Comparison of ENCODE assay signal across 8 mouse cellular contexts in the genomic region with DNA sequence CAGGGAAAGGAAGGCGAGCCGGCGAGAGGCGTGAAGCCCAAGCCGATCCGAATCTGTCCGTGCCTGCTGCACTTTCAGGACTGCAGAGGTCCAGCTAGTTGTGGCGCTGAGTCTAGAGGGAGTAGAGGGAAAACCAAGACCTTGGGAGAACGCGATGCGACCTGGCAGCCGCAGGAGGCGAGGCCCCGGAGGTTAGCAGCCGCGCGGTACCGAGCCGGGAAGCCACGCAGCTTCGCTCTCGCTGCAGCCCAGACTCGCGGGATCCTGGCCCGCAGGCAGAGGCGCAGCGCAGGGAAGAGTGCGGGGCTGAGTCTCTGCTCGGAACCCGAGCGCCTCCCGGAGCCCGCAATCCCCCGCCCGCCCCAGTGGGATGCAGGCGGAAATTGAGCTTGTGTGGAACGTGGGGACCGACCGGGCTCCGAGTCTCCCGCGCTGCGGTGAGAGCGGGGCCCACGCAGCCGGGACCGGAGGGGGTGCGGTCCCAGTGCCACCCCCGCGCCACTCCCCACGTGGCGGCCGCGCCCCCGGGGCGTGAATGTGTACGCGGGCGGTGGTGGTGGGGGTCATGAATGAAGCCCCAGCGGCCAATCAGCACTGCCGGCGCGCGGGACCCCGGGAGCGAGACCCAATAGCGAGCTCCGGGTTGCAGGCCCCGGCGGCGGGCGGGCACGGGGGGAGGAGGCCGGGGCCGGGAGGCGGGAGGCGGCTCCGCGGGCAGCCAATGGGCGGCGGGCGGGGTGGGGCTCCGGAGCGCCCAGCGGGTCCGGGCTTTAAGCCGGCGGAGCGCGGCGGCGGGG. TPM values are rescaled to one million over a fixed set of nuclear protein-coding genes. Genes with fewer than 3 reads are reported as not detected.
DNase-seq lines count a peak whose midpoint lies in the region; ATAC-seq and TF ChIP-seq lines count a peak whose summit lies in the region.

No protein-coding gene starts in this region.

- H3K9ac ChIP-seq in forebrain, postnatal 0 days: peak overlapping the region; percentile 59
- H3K9ac ChIP-seq in liver, embryonic 16.5 days (ENCODE audit: low read depth, low read length): no peak overlapping the region
- peak overlapping the region; percentile 48 for H3K9ac ChIP-seq in neural tube, embryonic 14.5 days (replicated peaks; ENCODE audit: low read depth, low read length)

- H3K36me3 ChIP-seq in E14TG2a.4 (ENCODE audit: insufficient read depth, low read length): peaks cover 8% of the 10 kb centered on the region
- no peaks in the 10 kb centered on the region for H3K36me3 ChIP-seq in forebrain, postnatal 0 days (ENCODE audit: insufficient read depth)
- H3K36me3 ChIP-seq in liver, embryonic 16.5 days (ENCODE audit: control insufficient read depth, insufficient read depth): no peaks in the 10 kb centered on the region
- H3K36me3 ChIP-seq in neural tube, embryonic 14.5 days (ENCODE audit: control insufficient read depth, insufficient read depth, low read length): no peaks in the 10 kb centered on the region

- DNase-seq in cerebellum, adult 11-12 months: peak; percentile 54
- peak; percentile 94 for DNase-seq in forebrain, postnatal 0 days
- DNase-seq in heart, postnatal 25 days (ENCODE audit: low spot score): peak; percentile 70
- peak; percentile 86 to 94 for DNase-seq in layer of hippocampus, adult 18-20 months (ENCODE audit: low spot score in 2 of 2)
- DNase-seq in testis, postnatal 14 days (ENCODE audit: low spot score): peak; percentile 84

- H3K4me1 ChIP-seq in E14TG2a.4 (replicated peaks; ENCODE audit: low read depth, low read length): peaks cover 37% of the 10 kb centered on the region
- peaks cover 3% of the 10 kb centered on the region; the same call in 1 of the 2 replicates for H3K4me1 ChIP-seq in forebrain, postnatal 0 days (ENCODE audit: insufficient read depth)
- H3K4me1 ChIP-seq in liver, embryonic 16.5 days (ENCODE audit: control insufficient read depth, low read depth, low read length): peaks cover 13% of the 10 kb centered on the region
- peaks cover 16% of the 10 kb centered on the region for H3K4me1 ChIP-seq in neural tube, embryonic 14.5 days (ENCODE audit: control insufficient read depth, insufficient read depth, low read length)

- peak overlapping the region; percentile 85 for H3K4me3 ChIP-seq in E14TG2a.4 (replicated peaks; ENCODE audit: low read length)
- peak overlapping the region; percentile 48 for H3K4me3 ChIP-seq in forebrain, postnatal 0 days (ENCODE audit: low read depth, low read length)
- peak overlapping the region; percentile 53 for H3K4me3 ChIP-seq in liver, embryonic 16.5 days (ENCODE audit: low read depth, low read length)
- peak overlapping the region; percentile 46 for H3K4me3 ChIP-seq in neural tube, embryonic 14.5 days (ENCODE audit: low read depth, low read length)

- H3K27me3 ChIP-seq in E14TG2a.4 (ENCODE audit: insufficient read depth, low read length): peaks cover 84% of the 10 kb centered on the region
- H3K27me3 ChIP-seq in forebrain, postnatal 0 days (ENCODE audit: insufficient read depth, low read length): peaks cover 23% of the 10 kb centered on the region
- H3K27me3 ChIP-seq in liver, embryonic 16.5 days (ENCODE audit: control insufficient read depth, insufficient read depth, low read depth, low read length): peaks cover 95% of the 10 kb centered on the region
- H3K27me3 ChIP-seq in neural tube, embryonic 14.5 days (ENCODE audit: control insufficient read depth, insufficient read depth, low read length): peaks cover 59% of the 10 kb centered on the region

- H3K4me2 ChIP-seq in forebrain, postnatal 0 days (ENCODE audit: low read depth): peak overlapping the region; percentile 81
- H3K4me2 ChIP-seq in liver, embryonic 16.5 days (ENCODE audit: low read depth, low read length): peak overlapping the region; percentile 66
- H3K4me2 ChIP-seq in neural tube, embryonic 14.5 days (ENCODE audit: low read depth, low read length): peak overlapping the region; percentile 87

- WGBS in forebrain, postnatal 0 days: 2% methylated on average over 78 of the region's 92 CpGs
- WGBS in liver, embryonic 16.5 days (ENCODE audit: insufficient replicate concordance): under 1% methylated on average over 79 of the region's 92 CpGs
- under 1% methylated on average over 63 of the region's 92 CpGs for WGBS in neural tube, embryonic 14.5 days

- TF ChIP-seq CTCF in E14TG2a.4 (conservative IDR thresholded peaks at IDR 0.05; ENCODE audit: low read length): no peak
- peak; percentile 33 for TF ChIP-seq CTCF in forebrain, postnatal 0 days (IDR thresholded peaks at IDR 0.05; ENCODE audit: low read depth)

- intact Hi-C loops in heart, postnatal 25 days (cut with DNase I): loop anchor here (5.0 kb wide), 1 partner anchor 430 kb away; no protein-coding TSS in a partner anchor

- peak overlapping the region; percentile 78 for H3K27ac ChIP-seq in forebrain, postnatal 0 days (ENCODE audit: low read depth, low read length)
- H3K27ac ChIP-seq in liver, embryonic 16.5 days (ENCODE audit: low read length): no peak overlapping the region
- peak overlapping the region; percentile 10; the same call in 1 of the 2 replicates for H3K27ac ChIP-seq in neural tube, embryonic 14.5 days (ENCODE audit: low read depth, low read length)

- ATAC-seq in forebrain, postnatal 0 days: peak; percentile 94
- ATAC-seq in liver, embryonic 16.5 days (ENCODE audit: low read depth): peak; percentile 87
- peak; percentile 94 for ATAC-seq in neural tube, embryonic 14.5 days (ENCODE audit: low read depth)

- no peaks in the 10 kb centered on the region for H3K9me3 ChIP-seq in E14TG2a.4 (ENCODE audit: low read length)
- H3K9me3 ChIP-seq in forebrain, postnatal 0 days (ENCODE audit: low read length): no peaks in the 10 kb centered on the region
- H3K9me3 ChIP-seq in liver, embryonic 16.5 days (replicated peaks; ENCODE audit: control insufficient read depth, low read length): no peaks in the 10 kb centered on the region
- H3K9me3 ChIP-seq in neural tube, embryonic 14.5 days (ENCODE audit: control insufficient read depth, low read length): no peaks in the 10 kb centered on the region

RNA-seq across cellular contexts. Expression of gene Pou3f1, which starts 0.4 kb away (rescaled TPM):
- 19.7 and 30.5 TPM in 2 replicates for total RNA-seq in forebrain, postnatal 0 days (2014; rRNA removed)
- 20.2 and 31.1 TPM in 2 replicates for polyA plus RNA-seq in forebrain, postnatal 0 days (2015; fragmentation: Nextera tagmentation; extraction: Ambion mirVana)
- under 1 TPM; 0.08 to 0.14 TPM for total RNA-seq in heart, postnatal 25 days (2021)
- total RNA-seq in layer of hippocampus, adult 18-20 months (2021): 10 to 100 TPM; 49.2 to 54.0 TPM
- polyA plus RNA-seq in liver, embryonic 16.5 days (2015; fragmentation: Nextera tagmentation; extraction: Ambion mirVana): not detected in 2 replicates
- polyA plus RNA-seq in neural tube, embryonic 14.5 days (2014; fragmentation: Nextera tagmentation; extraction: Ambion mirVana): 6.7 and 7.8 TPM in 2 replicates

RNA-seq across cellular contexts. Expression of gene Utp11, which starts 36.3 kb away (rescaled TPM):
- total RNA-seq in forebrain, postnatal 0 days (2014; rRNA removed): 14.2 and 16.2 TPM in 2 replicates
- 30.9 and 33.0 TPM in 2 replicates for polyA plus RNA-seq in forebrain, postnatal 0 days (2015; fragmentation: Nextera tagmentation; extraction: Ambion mirVana)
- total RNA-seq in heart, postnatal 25 days (2021): 10 to 100 TPM; 10.8 to 13.2 TPM
- 10 to 100 TPM; 16.8 to 18.1 TPM for total RNA-seq in layer of hippocampus, adult 18-20 months (2021)
- 19.9 and 22.7 TPM in 2 replicates for polyA plus RNA-seq in liver, embryonic 16.5 days (2015; fragmentation: Nextera tagmentation; extraction: Ambion mirVana)
- polyA plus RNA-seq in neural tube, embryonic 14.5 days (2014; fragmentation: Nextera tagmentation; extraction: Ambion mirVana): 33.9 and 39.2 TPM in 2 replicates

RNA-seq across cellular contexts. Expression of gene Fhl3, which starts 43.4 kb away (rescaled TPM):
- total RNA-seq in forebrain, postnatal 0 days (2014; rRNA removed): 2.5 and 3.0 TPM in 2 replicates
- 1.4 and 2.0 TPM in 2 replicates for polyA plus RNA-seq in forebrain, postnatal 0 days (2015; fragmentation: Nextera tagmentation; extraction: Ambion mirVana)
- 10 to 100 TPM; 12.7 to 14.2 TPM for total RNA-seq in heart, postnatal 25 days (2021)
- 1 to 10 TPM; 1.2 to 1.4 TPM for total RNA-seq in layer of hippocampus, adult 18-20 months (2021)
- 2.5 TPM in 2 replicates for polyA plus RNA-seq in liver, embryonic 16.5 days (2015; fragmentation: Nextera tagmentation; extraction: Ambion mirVana)
- 0.60 and 1.5 TPM in 2 replicates for polyA plus RNA-seq in neural tube, embryonic 14.5 days (2014; fragmentation: Nextera tagmentation; extraction: Ambion mirVana)

RNA-seq across cellular contexts. Expression of gene 3100002H09Rik, which starts 46.4 kb away (rescaled TPM):
- 0.23 TPM in 1 of 2 replicates, not detected in the other for total RNA-seq in forebrain, postnatal 0 days (2014; rRNA removed)
- polyA plus RNA-seq in forebrain, postnatal 0 days (2015; fragmentation: Nextera tagmentation; extraction: Ambion mirVana): 0.18 TPM in 1 of 2 replicates, not detected in the other
- total RNA-seq in heart, postnatal 25 days (2021): not detected
- 1 to 10 TPM in 1 of 2 experiments, under 1 TPM in 1; 0.66 to 1.3 TPM for total RNA-seq in layer of hippocampus, adult 18-20 months (2021)
- polyA plus RNA-seq in liver, embryonic 16.5 days (2015; fragmentation: Nextera tagmentation; extraction: Ambion mirVana): not detected in 2 replicates
- polyA plus RNA-seq in neural tube, embryonic 14.5 days (2014; fragmentation: Nextera tagmentation; extraction: Ambion mirVana): 0.32 TPM in 1 of 2 replicates, not detected in the other

RNA-seq across cellular contexts. Expression of gene Sf3a3, which starts 57.5 kb away (rescaled TPM):
- 46.3 and 54.4 TPM in 2 replicates for total RNA-seq in forebrain, postnatal 0 days (2014; rRNA removed)
- 68.3 and 84.1 TPM in 2 replicates for polyA plus RNA-seq in forebrain, postnatal 0 days (2015; fragmentation: Nextera tagmentation; extraction: Ambion mirVana)
- total RNA-seq in heart, postnatal 25 days (2021): 10 to 100 TPM; 18.4 to 18.6 TPM
- 10 to 100 TPM; 35.0 TPM for total RNA-seq in layer of hippocampus, adult 18-20 months (2021)
- 49.4 and 54.4 TPM in 2 replicates for polyA plus RNA-seq in liver, embryonic 16.5 days (2015; fragmentation: Nextera tagmentation; extraction: Ambion mirVana)
- 89.9 and 93.2 TPM in 2 replicates for polyA plus RNA-seq in neural tube, embryonic 14.5 days (2014; fragmentation: Nextera tagmentation; extraction: Ambion mirVana)

Comparison
In these comparisons a context has a peak if more than half of its experiments do, and no peak if none do; other contexts are left out.
1. RNA of gene Pou3f1, which starts 0.4 kb away (total RNA-seq): 49.2 to 54.0 TPM in layer of hippocampus, adult 18-20 months and 19.7 to 30.5 TPM in forebrain, postnatal 0 days; 0.08 to 0.14 TPM in heart, postnatal 25 days; every median in the first group is over 10 times any median in the second.
2. Peak in every context shown above with its lines, with median percentiles within 50 percentile points of each other: H3K4me3 ChIP-seq, DNase-seq, ATAC-seq and H3K4me2 ChIP-seq.